Mouse (Mus musculus) stomach, postnatal 0 days (tissue): ENCODE measurements around the gene Apc2. TPM values are rescaled to one million over a fixed set of nuclear protein-coding genes. Genes with fewer than 3 reads are reported as not detected.

Experiments
- ATAC-seq: fragments of 200-750 bp; cut with Nextera tagmentation; 2 replicates; pipeline ENCODE4 v1.8.0; 2017; ENCODE audit not compliant: low FRiP score, low TSS enrichment
- DNase-seq: peaks from one replicate; pipeline ENCODE4 v3.0.0-alpha.2; 2016; ENCODE audit warnings: low spot score
- H3K27ac ChIP-seq: fragments of 300-500 bp; sonication (generic); replicated peaks from 2 replicates; pipeline ENCODE4 v1.5.1; 2014; ENCODE audit warnings: mild to moderate bottlenecking, control low read depth
- H3K27me3 ChIP-seq: fragments of 300-500 bp; sonication (generic); 2 replicates; pipeline ENCODE4 v1.6.1; 2014; ENCODE audit warnings: low read length; ENCODE audit not compliant: control insufficient read depth, insufficient read depth
- H3K36me3 ChIP-seq: fragments of 300-500 bp; sonication (generic); 2 replicates; pipeline ENCODE4 v1.6.1; 2014; ENCODE audit warnings: low read length, mixed read lengths; ENCODE audit not compliant: control insufficient read depth, insufficient read depth
- H3K4me1 ChIP-seq: fragments of 300-500 bp; sonication (generic); replicated peaks from 2 replicates; pipeline ENCODE4 v1.6.1; 2014; ENCODE audit warnings: antibody characterized with exemption; ENCODE audit not compliant: control insufficient read depth, insufficient read depth
- H3K4me2 ChIP-seq: fragments of 300-500 bp; sonication (generic); replicated peaks from 2 replicates; pipeline ENCODE4 v1.6.1; 2014; ENCODE audit warnings: low read depth, mild to moderate bottlenecking, control low read depth, moderate library complexity
- H3K4me3 ChIP-seq: fragments of 300-500 bp; sonication (generic); 2 replicates; pipeline ENCODE4 v1.5.1; 2014; ENCODE audit warnings: low read depth, low read length, control low read depth
- H3K9ac ChIP-seq: fragments of 300-500 bp; sonication (generic); 2 replicates; pipeline ENCODE4 v1.6.1; 2014; ENCODE audit warnings: mild to moderate bottlenecking, low read length, control low read depth, mixed read lengths
- H3K9me3 ChIP-seq: fragments of 300-500 bp; sonication (generic); 2 replicates; pipeline ENCODE4 v1.6.1; 2016; ENCODE audit warnings: low read length; ENCODE audit not compliant: control insufficient read depth
- CTCF ChIP-seq: IDR thresholded peaks from 2 replicates; pipeline ENCODE4 v1.5.1; 2016; ENCODE audit warnings: antibody characterized with exemption, low read depth, mild to moderate bottlenecking, moderate library complexity
- EP300 ChIP-seq: optimal IDR thresholded peaks from 2 replicates; pipeline ENCODE3; 2016; ENCODE audit warnings: antibody characterized with exemption
- WGBS: fragments of 180-500 bp; shearing (Covaris S2); extraction: QIAGEN DNeasy Blood & Tissue Kit; methylation state at CpG from one replicate; pipeline ENCODE4 v1.1.7; 2014; 5-methylcytosine and 5-hydroxymethylcytosine counted together
- microRNA-seq: library from miRNA; unstranded; fragments of <30 nt; microRNA quantifications from one replicate; pipeline ENCODE4, GENCODE M21; 2016
- polyA plus RNA-seq: library from polyadenylated mRNA; unstranded; fragments of >200 nt; fragmentation: Nextera tagmentation; extraction: Ambion mirVana; gene quantifications from 2 replicates; pipeline ENCODE4 v1.2.1, GENCODE M21; 2015

Apc2 gene
- polyA plus RNA-seq, 1 experiment from 2014 or later: 1.2 TPM

DNA sequence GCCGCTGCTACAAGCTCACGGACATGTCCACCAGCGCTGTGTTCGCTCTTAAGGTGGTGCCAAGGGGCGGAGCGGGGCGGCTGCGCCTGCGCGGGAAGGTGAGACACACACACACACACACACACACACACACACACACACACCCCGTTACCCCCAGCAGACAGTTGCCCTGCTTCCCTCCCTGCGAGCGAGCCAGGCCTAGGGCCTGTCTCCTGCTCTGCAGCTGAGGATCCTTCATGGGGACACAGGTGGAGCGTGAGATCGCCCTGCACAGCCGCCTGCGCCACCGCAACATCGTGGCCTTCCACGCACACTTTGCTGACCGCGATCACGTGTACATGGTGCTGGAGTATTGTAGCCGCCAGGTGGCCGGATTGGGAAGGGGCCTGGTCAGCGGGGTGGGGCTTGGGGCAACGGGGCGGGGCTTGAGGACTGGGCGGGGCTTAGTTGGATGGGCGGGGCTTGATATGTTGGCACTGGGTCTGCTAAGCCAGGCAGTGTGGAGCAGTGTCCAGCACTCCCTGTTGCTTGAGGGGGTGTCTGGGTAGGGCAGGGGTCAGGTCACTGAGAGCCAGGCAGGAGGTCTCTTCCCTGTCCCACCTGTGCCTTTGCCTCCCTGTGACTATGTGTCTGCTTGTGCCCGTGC is 62.3 kb downstream of the Apc2 start:
- Histone ChIP-seq H3K36me3 (no peaks in the 10 kb centered on the region), H3K4me1 (no peaks in the 10 kb centered on the region), H3K9me3 (no peaks in the 10 kb centered on the region), H3K27me3 (peaks cover 17% of the 10 kb centered on the region), H3K27ac (no peak overlapping the region), H3K4me3 (peak overlapping the region; percentile 12; the same call in 1 of the 2 replicates), H3K4me2 (peak overlapping the region; percentile 45), H3K9ac (no peak overlapping the region)
- TF ChIP-seq EP300 (no peak), CTCF (peak; percentile 46; the same call in 1 of the 2 replicates)
- ATAC-seq: peak; percentile 65
- DNase-seq: peak; percentile 69
- WGBS: 7% methylated on average over 31 of the region's 31 CpGs

GRCm38 (mm10) chr10:80363734-80364133 is 68.0 kb downstream of the Apc2 start:
- ATAC-seq: no peak
- H3K9ac ChIP-seq: no peak overlapping the region
- H3K4me1 ChIP-seq: no peaks in the 10 kb centered on the region
- H3K9me3 ChIP-seq: no peaks in the 10 kb centered on the region
- H3K36me3 ChIP-seq: no peaks in the 10 kb centered on the region
- no peak for DNase-seq
- WGBS: 38% methylated on average over 6 of the region's 6 CpGs
- no peak overlapping the region for H3K4me3 ChIP-seq
- H3K4me2 ChIP-seq: no peak overlapping the region
- H3K27me3 ChIP-seq: no peaks in the 10 kb centered on the region
- no peak for TF ChIP-seq CTCF
- TF ChIP-seq EP300: no peak
- H3K27ac ChIP-seq: no peak overlapping the region

DNA sequence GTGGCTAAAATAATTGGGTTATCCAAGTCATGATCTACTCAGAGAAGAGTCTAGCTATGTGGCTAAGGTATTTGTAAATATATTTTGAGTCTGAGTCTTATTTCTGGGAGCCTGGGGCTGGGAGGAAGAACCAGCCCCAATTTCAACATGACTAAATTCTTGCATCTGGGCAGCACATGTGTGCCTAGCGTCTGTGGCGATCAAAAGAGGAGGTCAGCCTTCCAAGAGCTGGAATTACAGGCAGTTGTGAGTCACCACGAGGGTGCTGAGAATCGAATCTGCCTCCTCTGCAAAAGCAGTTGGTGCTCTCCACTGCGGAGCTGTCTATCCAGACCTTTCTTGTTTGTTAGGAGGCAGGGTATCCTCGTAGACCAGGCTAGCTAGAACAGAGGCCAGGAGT is 70.0 kb downstream of the Apc2 start:
- no peaks in the 10 kb centered on the region for H3K36me3 ChIP-seq
- no peak overlapping the region for H3K27ac ChIP-seq
- 68% methylated on average over 6 of the region's 6 CpGs for WGBS
- no peak overlapping the region for H3K4me3 ChIP-seq
- H3K27me3 ChIP-seq: no peaks in the 10 kb centered on the region
- no peak for ATAC-seq
- TF ChIP-seq EP300 (no peak), CTCF (no peak)
- no peaks in the 10 kb centered on the region for H3K4me1 ChIP-seq
- no peak for DNase-seq
- no peak overlapping the region for H3K4me2 ChIP-seq
- no peaks in the 10 kb centered on the region for H3K9me3 ChIP-seq
- H3K9ac ChIP-seq: no peak overlapping the region

Small RNA genes within 50 kb of the gene (microRNA-seq; reads per million reads assigned to microRNA genes)
- not detected for gene Mir6911

Other genes starting within 250 kb of the Apc2 start
- gene Gpx4, start 248.8 kb upstream of the Apc2 start, polyA plus RNA-seq: 435 and 445 TPM in 2 replicates
- 10.7 and 11.0 TPM in 2 replicates for gene Sbno2, start 190.4 kb upstream of the Apc2 start, polyA plus RNA-seq
- 10.3 and 11.2 TPM in 2 replicates for gene Stk11, start 180.2 kb upstream of the Apc2 start, polyA plus RNA-seq
- gene Atp5d, start 157.3 kb upstream of the Apc2 start, polyA plus RNA-seq: 679 and 705 TPM in 2 replicates
- gene Cbarp, start 155.1 kb upstream of the Apc2 start, polyA plus RNA-seq: 4.2 and 4.3 TPM in 2 replicates
- 8.5 and 9.6 TPM in 2 replicates for gene Midn, start 147.7 kb upstream of the Apc2 start, polyA plus RNA-seq
- 237 and 244 TPM in 2 replicates for gene Cirbp, start 130.0 kb upstream of the Apc2 start, polyA plus RNA-seq
- 13.9 and 14.1 TPM in 2 replicates for gene 1600002K03Rik, start 123.0 kb upstream of the Apc2 start, polyA plus RNA-seq
- gene Efna2, start 116.5 kb upstream of the Apc2 start, polyA plus RNA-seq: 6.5 and 7.2 TPM in 2 replicates
- 23.1 and 23.9 TPM in 2 replicates for gene Mum1, start 69.5 kb upstream of the Apc2 start, polyA plus RNA-seq
- 400 and 403 TPM in 2 replicates for gene Ndufs7, start 46.9 kb upstream of the Apc2 start, polyA plus RNA-seq
- gene Gamt, start 35.0 kb upstream of the Apc2 start, polyA plus RNA-seq: 16.3 and 17.4 TPM in 2 replicates
- gene Dazap1, start 34.5 kb upstream of the Apc2 start, polyA plus RNA-seq: 27.4 and 28.4 TPM in 2 replicates
- 766 and 821 TPM in 2 replicates for gene Rps15, start 3.5 kb upstream of the Apc2 start, polyA plus RNA-seq
- 50.3 and 51.2 TPM in 2 replicates for gene 2310011J03Rik, start 24.6 kb downstream of the Apc2 start, polyA plus RNA-seq
- 2.2 and 2.3 TPM in 2 replicates for gene Pcsk4, start 33.5 kb downstream of the Apc2 start, polyA plus RNA-seq
- gene Reep6, start 34.0 kb downstream of the Apc2 start, polyA plus RNA-seq: 13.5 and 17.6 TPM in 2 replicates
- gene Adamtsl5, start 52.4 kb downstream of the Apc2 start, polyA plus RNA-seq: 12.2 and 12.8 TPM in 2 replicates
- gene Plk5, start 60.5 kb downstream of the Apc2 start, polyA plus RNA-seq: 0.07 TPM in 2 replicates
- gene Mex3d, start 91.7 kb downstream of the Apc2 start, polyA plus RNA-seq: 4.1 and 4.5 TPM in 2 replicates
- 81.1 and 82.9 TPM in 2 replicates for gene Mbd3, start 103.6 kb downstream of the Apc2 start, polyA plus RNA-seq
- gene Uqcr11, start 110.9 kb downstream of the Apc2 start, polyA plus RNA-seq: 859 and 899 TPM in 2 replicates
- 30.9 and 37.0 TPM in 2 replicates for gene Tcf3, start 137.7 kb downstream of the Apc2 start, polyA plus RNA-seq
- gene Onecut3, start 198.9 kb downstream of the Apc2 start, polyA plus RNA-seq: 0.01 and 0.02 TPM in 2 replicates
- 0.02 and 0.10 TPM in 2 replicates for gene Atp8b3, start 243.1 kb downstream of the Apc2 start, polyA plus RNA-seq